Mouse (Mus musculus): ENCODE measurements around the gene Specc1. TPM values are rescaled to one million over a fixed set of nuclear protein-coding genes. Genes with fewer than 3 reads are reported as not detected.

Specc1 gene
- total and polyA plus RNA-seq, 3 experiments = 2.5 to 5.8 TPM; not detected in 1

DNA sequence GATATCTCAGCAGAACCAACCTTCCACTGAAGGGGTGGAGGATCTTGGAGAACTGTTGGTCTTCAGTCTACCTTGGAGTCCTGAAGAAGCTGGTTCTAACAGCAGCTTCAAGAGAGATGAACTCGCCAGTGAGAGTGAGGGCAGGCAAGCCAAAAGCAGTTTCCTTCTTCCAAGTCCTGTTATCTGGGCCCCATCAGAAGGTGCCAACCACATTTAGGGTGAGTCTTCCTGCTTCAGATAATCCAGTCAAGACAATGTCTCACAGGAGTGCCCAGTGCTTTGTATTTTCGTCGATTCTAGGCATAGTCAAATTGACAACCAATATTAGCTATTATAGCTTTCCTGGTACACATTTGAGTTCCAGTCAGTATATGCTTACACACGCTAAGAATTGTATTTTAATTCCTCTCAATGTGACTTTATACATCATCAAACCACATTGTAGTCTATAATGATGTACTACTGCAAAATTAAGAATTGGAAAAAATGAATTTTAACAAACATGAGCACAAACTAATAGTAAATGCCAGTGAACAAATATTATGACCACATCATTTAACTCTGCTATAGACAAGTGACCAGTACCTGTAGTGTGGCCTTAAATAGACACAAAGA lies 36.2 kb downstream of the Specc1 start:
- H3K4me3 ChIP-seq (ENCODE audit: control insufficient read depth in 1 of 2, insufficient read depth in 1 of 2, low read depth in 2 of 2, low read length in 2 of 2) = no peak overlapping the region
- H3K36me3 ChIP-seq (ENCODE audit: control insufficient read depth in 1 of 2, insufficient read depth in 2 of 2, low read length in 2 of 2) = peaks cover 0 to 18% of the 10 kb centered on the region in 2 experiments; a peak in 2 of 4 replicates
- H3K79me2 ChIP-seq (ENCODE audit: control insufficient read depth, insufficient read depth, low read length, poor library complexity) = no peaks in the 10 kb centered on the region
- H3K4me1 ChIP-seq (ENCODE audit: control insufficient read depth in 1 of 2, insufficient read depth in 2 of 2, low read length in 2 of 2) = peaks cover 15 to 19% of the 10 kb centered on the region in 2 experiments
- H3K27ac ChIP-seq (ENCODE audit: control insufficient read depth, low read depth, low read length) = peak overlapping the region; percentile 57
- H3K9me3 ChIP-seq (replicated peaks; ENCODE audit: insufficient read depth, low read length) = no peaks in the 10 kb centered on the region
- H3K9ac ChIP-seq (ENCODE audit: control insufficient read depth, low read depth, low read length, poor library complexity, severe bottlenecking) = 0 out of 2 replicates have a peak overlapping the region, but pooled peaks have one; percentile 0
- TF ChIP-seq TCF12 (IDR thresholded peaks at IDR 0.05; ENCODE audit: low read depth, low read length) (peak; percentile 24; the same call in 1 of the 2 replicates), RCOR1 (IDR thresholded peaks at IDR 0.05; ENCODE audit: low read depth, low read length) (peak; percentile 54; the same call in 1 of the 2 replicates), CTCF (IDR thresholded peaks at IDR 0.05 in 2 of 3, conservative IDR thresholded peaks at IDR 0.05 in 1 of 3; ENCODE audit: control insufficient read depth in 1 of 3, insufficient read depth in 1 of 3, low read depth in 2 of 3, low read length in 3 of 3, poor library complexity in 1 of 3, severe bottlenecking in 1 of 3) (no peak), SIN3A (IDR thresholded peaks at IDR 0.05; ENCODE audit: low read length) (0 out of 2 replicates have a peak, but pooled peaks have one; percentile 12), TBP (IDR thresholded peaks at IDR 0.05; ENCODE audit: low read depth, low read length) (0 out of 2 replicates have a peak, but pooled peaks have one; percentile 16), CHD2 (IDR thresholded peaks at IDR 0.05; ENCODE audit: low read length) (no peak), GATA1 (IDR thresholded peaks at IDR 0.05; ENCODE audit: low read depth, low read length) (peak; percentile 91), KAT2A (conservative IDR thresholded peaks at IDR 0.05; ENCODE audit: low read depth, low read length) (0 out of 2 replicates have a peak, but pooled peaks have one; percentile 20), NELFE (IDR thresholded peaks at IDR 0.05; ENCODE audit: low read depth, low read length) (no peak), MYB (IDR thresholded peaks at IDR 0.05; ENCODE audit: low read depth, low read length) (no peak), ETS1 (IDR thresholded peaks at IDR 0.05; ENCODE audit: low read depth, low read length) (0 out of 2 replicates have a peak, but pooled peaks have one; percentile 15), JUND (IDR thresholded peaks at IDR 0.05; ENCODE audit: low read depth, low read length) (0 out of 2 replicates have a peak, but pooled peaks have one; percentile 51), SMC3 (IDR thresholded peaks at IDR 0.05; ENCODE audit: low read depth, low read length) (no peak), EP300 (IDR thresholded peaks at IDR 0.05; ENCODE audit: low read depth in 1 of 2, low read length in 2 of 2) (peak; percentile 67 to 69), MYC (IDR thresholded peaks at IDR 0.05; ENCODE audit: low read depth, low read length) (no peak), MAZ (IDR thresholded peaks at IDR 0.05; ENCODE audit: low read depth, low read length) (no peak), ZMIZ1 (IDR thresholded peaks at IDR 0.05; ENCODE audit: low read depth, low read length) (no peak), ZKSCAN1 (IDR thresholded peaks at IDR 0.05; ENCODE audit: low read depth, low read length) (no peak), HCFC1 (IDR thresholded peaks at IDR 0.05; ENCODE audit: low read depth, low read length) (0 out of 2 replicates have a peak, but pooled peaks have one; percentile 31), BHLHE40 (IDR thresholded peaks at IDR 0.05; ENCODE audit: borderline replicate concordance, low read depth, low read length) (no peak), USF1 (IDR thresholded peaks at IDR 0.05; ENCODE audit: low read depth, low read length) (no peak), USF2 (IDR thresholded peaks at IDR 0.05; ENCODE audit: borderline replicate concordance in 1 of 2, insufficient read depth in 1 of 2, low read depth in 1 of 2, low read length in 2 of 2) (no peak), E2F4 (IDR thresholded peaks at IDR 0.05; ENCODE audit: borderline replicate concordance, low read depth, low read length) (no peak), ELF1 (IDR thresholded peaks at IDR 0.05; ENCODE audit: low read depth, low read length) (no peak), CHD1 (IDR thresholded peaks at IDR 0.05; ENCODE audit: low read depth, low read length) (no peak), TAL1 (IDR thresholded peaks at IDR 0.05; ENCODE audit: low read length) (peak; percentile 20; the same call in 1 of the 2 replicates), UBTF (IDR thresholded peaks at IDR 0.05; ENCODE audit: borderline replicate concordance, insufficient read depth, low read depth, low read length) (no peak), MAX (IDR thresholded peaks at IDR 0.05; ENCODE audit: low read length) (peak; percentile 62; the same call in 1 of the 2 replicates), MAFK (IDR thresholded peaks at IDR 0.05; ENCODE audit: borderline replicate concordance, low read depth, low read length) (peak; percentile 15; the same call in 1 of the 2 replicates), NRF1 (IDR thresholded peaks at IDR 0.05; ENCODE audit: insufficient read depth, low read depth, low read length, poor library complexity, severe bottlenecking) (no peak), RAD21 (IDR thresholded peaks at IDR 0.05; ENCODE audit: low read depth, low read length) (no peak), ZNF384 (IDR thresholded peaks at IDR 0.05; ENCODE audit: low read depth, low read length) (no peak), POLR2AphosphoS5 (IDR thresholded peaks at IDR 0.05; ENCODE audit: borderline replicate concordance, low read depth, low read length) (no peak)
- no peaks in the 10 kb centered on the region for H3K27me3 ChIP-seq (ENCODE audit: control insufficient read depth in 1 of 2, insufficient read depth in 2 of 2, low read length in 2 of 2)
- DNase-seq (ENCODE audit: low read depth, low spot score) = peak; percentile 84
